Mouse (Mus musculus) hindbrain, postnatal 0 days (tissue): ENCODE data around the gene Olfr794. TPM values are rescaled to one million over a fixed set of nuclear protein-coding genes. Genes with fewer than 3 reads are reported as not detected.

Source experiments
- ATAC-seq: fragments of 200-750 bp; cut with Nextera tagmentation; 2 replicates; pipeline ENCODE4 v1.8.0; 2017; ENCODE audit warnings: mild to moderate bottlenecking, moderate TSS enrichment, moderate library complexity
- DNase-seq: peaks from one replicate; pipeline ENCODE4 v3.0.0-alpha.2; 2015; ENCODE audit warnings: low spot score
- H3K27ac ChIP-seq: fragments of 300-500 bp; sonication (generic); 2 replicates; pipeline ENCODE4 v1.5.1; 2014; ENCODE audit warnings: mild to moderate bottlenecking
- H3K27me3 ChIP-seq: fragments of 300-500 bp; sonication (generic); 2 replicates; pipeline ENCODE4 v1.6.1; 2014; ENCODE audit warnings: low read length, mixed read lengths; ENCODE audit not compliant: insufficient read depth
- H3K36me3 ChIP-seq: fragments of 300-500 bp; sonication (generic); 2 replicates; pipeline ENCODE4 v1.6.1; 2014; ENCODE audit warnings: low read length, mixed read lengths; ENCODE audit not compliant: insufficient read depth
- H3K4me1 ChIP-seq: fragments of 300-500 bp; sonication (generic); 2 replicates; pipeline ENCODE4 v1.6.1; 2014; ENCODE audit warnings: antibody characterized with exemption, low read length, mixed read lengths; ENCODE audit not compliant: insufficient read depth
- H3K4me2 ChIP-seq: fragments of 300-500 bp; sonication (generic); 2 replicates; pipeline ENCODE4 v1.6.1; 2014; ENCODE audit warnings: low read depth, mild to moderate bottlenecking, low read length, moderate library complexity, mixed read lengths
- H3K4me3 ChIP-seq: fragments of 300-500 bp; sonication (generic); 2 replicates; pipeline ENCODE4 v1.5.1; 2014; ENCODE audit warnings: low read length
- H3K9ac ChIP-seq: fragments of 300-500 bp; sonication (generic); replicated peaks from 2 replicates; pipeline ENCODE4 v1.6.1; 2014; ENCODE audit warnings: mild to moderate bottlenecking, low read length, moderate library complexity, mixed read lengths
- H3K9me3 ChIP-seq: fragments of 300-500 bp; sonication (generic); 2 replicates; pipeline ENCODE4 v1.6.1; 2016; ENCODE audit warnings: low read length, mixed read lengths
- CTCF ChIP-seq: IDR thresholded peaks from 2 replicates; pipeline ENCODE4 v1.5.1; 2016; ENCODE audit warnings: antibody characterized with exemption, control low read depth, low read depth
- WGBS: fragments of 180-500 bp; shearing (Covaris S2); extraction: QIAGEN DNeasy Blood & Tissue Kit; methylation state at CpG from one replicate; pipeline ENCODE4 v1.1.7; 2014; 5-methylcytosine and 5-hydroxymethylcytosine counted together
- microRNA-seq, 2 experiments: library from miRNA; unstranded; fragments of <30 nt; microRNA quantifications; one replicate each; pipeline ENCODE4; 2016
- polyA plus RNA-seq: library from polyadenylated mRNA; unstranded; fragments of >200 nt; fragmentation: Nextera tagmentation; extraction: Ambion mirVana; gene quantifications from 2 replicates; pipeline ENCODE4 v1.2.1, GENCODE M21; 2015
- total RNA-seq: library from RNA; depleted of rRNA; stranded (reverse); fragments of >200 nt; gene quantifications from 2 replicates; pipeline ENCODE4 v1.2.3, GENCODE M21; 2014; rRNA removed

The Olfr794 gene
- total RNA-seq (not detected in 2 replicates), polyA plus RNA-seq (not detected in 2 replicates)

DNA sequence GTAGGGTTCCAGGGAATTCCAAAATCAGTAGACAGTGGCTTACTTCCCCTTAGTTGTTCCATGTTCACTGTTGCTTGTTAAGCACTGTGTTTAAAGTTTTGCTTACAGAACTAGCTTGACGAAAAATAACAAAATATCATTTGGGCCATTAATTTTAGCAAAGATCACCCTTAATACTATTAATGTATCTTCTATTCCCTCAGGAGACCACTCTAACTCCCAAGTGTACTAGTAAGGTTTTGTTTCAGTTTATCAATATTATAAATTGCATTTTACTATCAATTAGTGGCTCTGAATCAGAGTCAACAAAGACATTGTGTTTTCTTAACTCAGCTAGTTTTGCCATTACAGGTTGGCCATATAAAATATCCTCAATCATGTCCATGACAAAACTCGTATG is at the start of gene Olfr794:
Gene Olfr794, plus strand, starts transcription at position 301 of the 400 bp plus-strand sequence.
- WGBS: 88% methylated on average over 2 of the region's 2 CpGs
- no peak within 1 kb of the TSS for H3K4me3 ChIP-seq
- ATAC-seq: no peak
- H3K27ac ChIP-seq: no peak within 1 kb of the TSS
- H3K4me1 ChIP-seq: no peaks in the 10 kb centered on the region
- no peaks in the 10 kb centered on the region for H3K27me3 ChIP-seq
- no peaks in the 10 kb centered on the region for H3K9me3 ChIP-seq
- TF ChIP-seq CTCF: no peak
- H3K9ac ChIP-seq: no peak within 1 kb of the TSS
- H3K4me2 ChIP-seq: no peak within 1 kb of the TSS
- no peak for DNase-seq
- H3K36me3 ChIP-seq: no peaks in the 10 kb centered on the region

DNA sequence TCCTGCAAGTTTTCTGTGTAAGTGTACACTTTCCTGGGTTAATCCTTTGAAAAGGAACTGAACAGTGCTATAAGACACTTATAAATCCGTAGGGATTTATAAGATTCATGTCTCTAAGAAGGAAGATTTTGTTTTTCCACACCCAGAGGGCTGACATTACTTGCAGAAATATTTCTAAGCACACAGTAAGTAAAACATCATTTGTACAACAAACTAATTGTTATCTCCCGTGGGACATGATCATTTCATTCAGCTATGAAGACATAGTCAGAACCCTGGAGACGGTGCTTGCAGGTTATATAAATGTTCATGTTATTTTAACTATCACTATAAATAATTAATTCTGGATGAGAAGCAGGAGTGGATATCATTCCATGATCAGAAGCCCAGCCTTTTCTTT is 46.0 kb upstream of the Olfr794 start, which contains the start of gene Olfr791:
Gene Olfr791, plus strand, starts transcription at position 301 of the 400 bp plus-strand sequence.
- H3K4me3 ChIP-seq: no peak within 1 kb of the TSS
- H3K36me3 ChIP-seq: no peaks in the 10 kb centered on the region
- H3K9ac ChIP-seq: no peak within 1 kb of the TSS
- H3K9me3 ChIP-seq: no peaks in the 10 kb centered on the region
- H3K4me1 ChIP-seq: no peaks in the 10 kb centered on the region
- H3K4me2 ChIP-seq: no peak within 1 kb of the TSS
- H3K27me3 ChIP-seq: no peaks in the 10 kb centered on the region
- no peak for DNase-seq
- no peak for ATAC-seq
- no peak within 1 kb of the TSS for H3K27ac ChIP-seq
- TF ChIP-seq CTCF: no peak
- WGBS: 72% methylated on average over 3 of the region's 3 CpGs

DNA sequence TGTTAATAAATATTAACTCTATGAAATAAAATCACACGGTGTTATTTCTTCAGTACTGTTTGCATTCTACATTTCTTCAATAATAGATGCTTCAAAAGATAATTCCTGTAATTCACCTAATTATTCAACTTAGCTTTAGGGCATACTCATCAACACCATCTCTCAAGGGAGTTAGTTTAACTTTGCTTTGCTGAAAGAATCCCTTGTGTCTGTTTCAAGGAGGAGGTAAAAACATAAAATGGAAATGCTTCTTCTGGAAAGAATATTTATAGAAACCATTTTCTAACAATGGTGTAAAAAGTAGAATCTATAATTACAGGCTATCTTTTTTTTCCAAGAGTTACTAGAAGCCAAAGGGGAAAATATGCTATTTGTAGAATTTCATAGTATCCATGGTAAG is 28.6 kb upstream of the Olfr794 start, which contains the start of gene Olfr792:
Gene Olfr792, plus strand, starts transcription at position 301 of the 400 bp plus-strand sequence.
- Histone ChIP-seq H3K9ac (no peak within 1 kb of the TSS), H3K4me1 (no peaks in the 10 kb centered on the region), H3K36me3 (no peaks in the 10 kb centered on the region), H3K27ac (no peak within 1 kb of the TSS), H3K4me2 (no peak within 1 kb of the TSS), H3K4me3 (no peak within 1 kb of the TSS), H3K27me3 (no peaks in the 10 kb centered on the region), H3K9me3 (0 out of 2 replicates have a peak, but pooled peaks cover 3% of the 10 kb centered on the region)
- DNase-seq: no peak
- TF ChIP-seq CTCF: no peak
- WGBS: 74% methylated on average over 1 of the region's 1 CpGs
- no peak for ATAC-seq

DNA sequence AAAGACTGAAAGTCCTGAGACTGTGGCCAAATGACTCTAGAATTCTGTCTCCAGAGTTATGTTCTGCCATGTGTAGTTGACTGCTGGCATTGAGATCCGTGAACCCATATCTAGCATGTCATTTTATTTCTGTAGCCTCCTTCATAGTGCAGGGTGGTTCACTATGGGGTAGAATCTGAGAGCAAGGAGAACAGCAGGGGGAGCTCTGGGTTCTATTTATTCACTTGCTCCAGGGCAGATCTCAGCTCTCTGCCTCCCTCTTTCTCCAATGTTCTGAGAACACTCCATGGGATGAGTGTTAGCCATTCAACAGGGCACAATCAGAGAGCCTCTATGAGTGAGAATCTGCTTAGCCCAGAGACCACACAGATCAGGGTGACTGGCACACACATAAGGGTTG is 18.1 kb upstream of the Olfr794 start:
- no peak overlapping the region for H3K4me3 ChIP-seq
- H3K9ac ChIP-seq: no peak overlapping the region
- H3K27me3 ChIP-seq: no peaks in the 10 kb centered on the region
- no peak for ATAC-seq
- no peak for TF ChIP-seq CTCF
- no peak overlapping the region for H3K27ac ChIP-seq
- DNase-seq: peak; percentile 3
- no peaks in the 10 kb centered on the region for H3K4me1 ChIP-seq
- H3K9me3 ChIP-seq: no peaks in the 10 kb centered on the region
- no peak overlapping the region for H3K4me2 ChIP-seq
- WGBS: 69% methylated on average over 1 of the region's 1 CpGs
- H3K36me3 ChIP-seq: no peaks in the 10 kb centered on the region

DNA sequence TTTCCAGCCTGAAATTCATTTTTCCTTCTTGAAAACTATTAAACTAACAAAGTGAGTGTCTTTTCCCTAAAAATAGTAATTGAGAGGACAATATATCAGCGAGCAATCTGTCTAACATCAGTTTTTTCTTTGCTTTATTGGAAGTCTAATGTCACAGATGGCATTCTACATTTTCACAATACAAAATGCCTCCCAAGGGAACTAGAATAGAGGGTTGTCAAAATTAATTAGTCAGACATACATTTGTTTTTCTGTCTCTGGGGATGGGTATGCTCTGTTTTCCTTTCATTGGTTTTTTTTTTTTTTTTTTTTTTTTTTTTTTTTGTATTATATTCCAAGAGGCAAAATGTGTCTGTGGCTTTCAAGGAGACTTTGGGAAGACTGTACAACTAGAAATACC is 9.6 kb downstream of the Olfr794 start:
- 48% methylated on average over 1 of the region's 1 CpGs for WGBS

DNA sequence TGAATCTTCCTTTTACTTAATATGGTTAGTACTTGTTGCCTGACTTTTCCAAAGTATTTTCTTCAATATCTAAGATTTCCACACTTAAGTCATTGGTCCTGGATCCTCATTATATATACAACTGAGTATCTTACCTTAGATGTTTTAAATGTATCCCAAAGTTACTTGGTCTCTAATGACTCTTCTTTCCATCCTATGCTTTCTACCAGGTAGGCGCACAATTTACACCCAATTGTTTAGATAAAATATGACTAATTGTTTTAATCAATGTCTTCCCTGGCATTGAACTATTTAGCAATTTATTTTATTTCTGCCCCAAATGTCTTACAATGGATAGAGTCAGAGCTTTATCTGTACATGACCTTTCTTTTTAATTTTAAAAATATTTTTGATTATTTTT is 45.0 kb downstream of the Olfr794 start, which contains the start of gene Olfr796:
Gene Olfr796, minus strand, starts transcription at position 101 of the 400 bp plus-strand sequence.
- H3K9ac ChIP-seq: no peak within 1 kb of the TSS
- H3K4me1 ChIP-seq: no peaks in the 10 kb centered on the region
- DNase-seq: no peak
- H3K27me3 ChIP-seq: no peaks in the 10 kb centered on the region
- no peaks in the 10 kb centered on the region for H3K36me3 ChIP-seq
- 95% methylated on average over 1 of the region's 1 CpGs for WGBS
- no peaks in the 10 kb centered on the region for H3K9me3 ChIP-seq
- no peak for ATAC-seq
- no peak for TF ChIP-seq CTCF
- H3K4me3 ChIP-seq: no peak within 1 kb of the TSS
- no peak within 1 kb of the TSS for H3K4me2 ChIP-seq
- no peak within 1 kb of the TSS for H3K27ac ChIP-seq

More for the DNA sequence above, 9.6 kb downstream of the Olfr794 start:
- no peak overlapping the region for H3K9ac ChIP-seq
- no peak overlapping the region for H3K4me2 ChIP-seq
- no peak overlapping the region for H3K27ac ChIP-seq
- no peak for ATAC-seq
- no peak for TF ChIP-seq CTCF
- H3K4me1 ChIP-seq: no peaks in the 10 kb centered on the region
- H3K4me3 ChIP-seq: no peak overlapping the region
- no peaks in the 10 kb centered on the region for H3K36me3 ChIP-seq
- H3K27me3 ChIP-seq: no peaks in the 10 kb centered on the region
- no peaks in the 10 kb centered on the region for H3K9me3 ChIP-seq
- peak; percentile 53 for DNase-seq

DNA sequence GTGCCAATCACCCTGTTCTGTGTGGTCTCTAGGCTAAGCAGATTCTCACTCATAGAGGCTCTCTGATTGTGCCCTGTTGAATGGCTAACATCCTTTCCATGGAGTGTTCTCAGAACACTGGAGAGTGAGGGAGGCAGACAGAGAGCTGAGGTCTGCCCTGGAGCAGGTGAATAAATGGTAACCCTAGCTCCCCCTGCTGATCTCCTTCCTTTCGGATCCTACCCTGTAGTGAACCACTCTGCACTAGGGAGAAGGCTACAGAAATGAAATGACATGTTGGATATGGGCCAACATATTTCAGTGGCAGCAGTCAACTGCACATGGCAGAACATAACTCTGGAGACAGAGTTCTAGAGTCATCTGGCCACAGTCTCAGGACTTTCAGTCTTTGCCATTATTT is 54.3 kb downstream of the Olfr794 start:
- H3K4me3 ChIP-seq: no peak overlapping the region
- H3K27ac ChIP-seq: no peak overlapping the region
- no peak overlapping the region for H3K9ac ChIP-seq
- no peak overlapping the region for H3K4me2 ChIP-seq
- WGBS: 5% methylated on average over 1 of the region's 1 CpGs
- DNase-seq: peak; percentile 10
- H3K9me3 ChIP-seq: no peaks in the 10 kb centered on the region
- ATAC-seq: 0 out of 2 replicates have a peak, but pooled peaks have one; percentile 10
- no peaks in the 10 kb centered on the region; the same call in 1 of the 2 replicates for H3K4me1 ChIP-seq
- TF ChIP-seq CTCF: no peak
- H3K27me3 ChIP-seq: no peaks in the 10 kb centered on the region
- no peaks in the 10 kb centered on the region for H3K36me3 ChIP-seq

Small RNAs within 50 kb of the gene (microRNA-seq; reads per million reads assigned to microRNA genes)
- 0 reads per million in 2 experiments for gene Gm23252

Other genes starting within 250 kb of the Olfr794 start
- gene Olfr780, start 249.5 kb upstream of the Olfr794 start, total RNA-seq: not detected in 2 replicates
- not detected in 2 replicates for gene Olfr780, start 249.5 kb upstream of the Olfr794 start, polyA plus RNA-seq
- not detected in 2 replicates for gene Olfr781, start 238.8 kb upstream of the Olfr794 start, total RNA-seq
- gene Olfr781, start 238.8 kb upstream of the Olfr794 start, polyA plus RNA-seq: not detected in 2 replicates
- gene Olfr782, start 218.8 kb upstream of the Olfr794 start, total RNA-seq: not detected in 2 replicates
- gene Olfr782, start 218.8 kb upstream of the Olfr794 start, polyA plus RNA-seq: not detected in 2 replicates
- gene Olfr784, start 183.6 kb upstream of the Olfr794 start, total RNA-seq: 0.61 and 0.68 TPM in 2 replicates
- 0.05 and 0.08 TPM in 2 replicates for gene Olfr784, start 183.6 kb upstream of the Olfr794 start, polyA plus RNA-seq
- not detected in 2 replicates for gene Olfr785, start 162.2 kb upstream of the Olfr794 start, total RNA-seq
- not detected in 2 replicates for gene Olfr785, start 162.2 kb upstream of the Olfr794 start, polyA plus RNA-seq
- not detected in 2 replicates for gene Olfr786, start 140.3 kb upstream of the Olfr794 start, total RNA-seq
- not detected in 2 replicates for gene Olfr786, start 140.3 kb upstream of the Olfr794 start, polyA plus RNA-seq
- not detected in 2 replicates for gene Olfr787, start 105.8 kb upstream of the Olfr794 start, total RNA-seq
- not detected in 2 replicates for gene Olfr787, start 105.8 kb upstream of the Olfr794 start, polyA plus RNA-seq
- gene Olfr788, start 96.7 kb upstream of the Olfr794 start, total RNA-seq: not detected in 2 replicates
- not detected in 2 replicates for gene Olfr788, start 96.7 kb upstream of the Olfr794 start, polyA plus RNA-seq
- gene Olfr789, start 82.9 kb upstream of the Olfr794 start, total RNA-seq: not detected in 2 replicates
- not detected in 2 replicates for gene Olfr789, start 82.9 kb upstream of the Olfr794 start, polyA plus RNA-seq
- gene Olfr790, start 69.2 kb upstream of the Olfr794 start, total RNA-seq: not detected in 2 replicates
- gene Olfr790, start 69.2 kb upstream of the Olfr794 start, polyA plus RNA-seq: not detected in 2 replicates
- gene Olfr791, start 45.9 kb upstream of the Olfr794 start, total RNA-seq: not detected in 2 replicates
- gene Olfr791, start 45.9 kb upstream of the Olfr794 start, polyA plus RNA-seq: not detected in 2 replicates
- not detected in 2 replicates for gene Olfr792, start 28.5 kb upstream of the Olfr794 start, total RNA-seq
- gene Olfr792, start 28.5 kb upstream of the Olfr794 start, polyA plus RNA-seq: not detected in 2 replicates
- not detected in 2 replicates for gene Olfr796, start 44.9 kb downstream of the Olfr794 start, total RNA-seq
- not detected in 2 replicates for gene Olfr796, start 44.9 kb downstream of the Olfr794 start, polyA plus RNA-seq
- not detected in 2 replicates for gene Olfr798, start 60.3 kb downstream of the Olfr794 start, total RNA-seq
- not detected in 2 replicates for gene Olfr798, start 60.3 kb downstream of the Olfr794 start, polyA plus RNA-seq
- gene Olfr799, start 69.8 kb downstream of the Olfr794 start, total RNA-seq: not detected in 2 replicates
- gene Olfr799, start 69.8 kb downstream of the Olfr794 start, polyA plus RNA-seq: not detected in 2 replicates
- gene Olfr800, start 90.0 kb downstream of the Olfr794 start, total RNA-seq: not detected in 2 replicates
- not detected in 2 replicates for gene Olfr800, start 90.0 kb downstream of the Olfr794 start, polyA plus RNA-seq
- not detected in 2 replicates for gene Olfr801, start 106.2 kb downstream of the Olfr794 start, total RNA-seq
- gene Olfr801, start 106.2 kb downstream of the Olfr794 start, polyA plus RNA-seq: not detected in 2 replicates
- gene Olfr802, start 120.5 kb downstream of the Olfr794 start, total RNA-seq: not detected in 2 replicates
- 0.06 and 0.10 TPM in 2 replicates for gene Olfr802, start 120.5 kb downstream of the Olfr794 start, polyA plus RNA-seq
- gene Olfr803, start 126.6 kb downstream of the Olfr794 start, total RNA-seq: not detected in 2 replicates
- gene Olfr803, start 126.6 kb downstream of the Olfr794 start, polyA plus RNA-seq: not detected in 2 replicates
- 0.26 TPM in 1 of 2 replicates, not detected in the other for gene Olfr804, start 135.6 kb downstream of the Olfr794 start, total RNA-seq
- gene Olfr804, start 135.6 kb downstream of the Olfr794 start, polyA plus RNA-seq: not detected in 2 replicates
- gene Olfr805, start 161.7 kb downstream of the Olfr794 start, total RNA-seq: not detected in 2 replicates
- not detected in 2 replicates for gene Olfr805, start 161.7 kb downstream of the Olfr794 start, polyA plus RNA-seq
- not detected in 2 replicates for gene Olfr806, start 174.3 kb downstream of the Olfr794 start, total RNA-seq
- not detected in 2 replicates for gene Olfr806, start 174.3 kb downstream of the Olfr794 start, polyA plus RNA-seq
- not detected in 2 replicates for gene Olfr807, start 190.1 kb downstream of the Olfr794 start, total RNA-seq
- not detected in 2 replicates for gene Olfr807, start 190.1 kb downstream of the Olfr794 start, polyA plus RNA-seq
- not detected in 2 replicates for gene Olfr808, start 197.8 kb downstream of the Olfr794 start, total RNA-seq
- not detected in 2 replicates for gene Olfr808, start 197.8 kb downstream of the Olfr794 start, polyA plus RNA-seq
- not detected in 2 replicates for gene Olfr809, start 207.0 kb downstream of the Olfr794 start, total RNA-seq
- not detected in 2 replicates for gene Olfr809, start 207.0 kb downstream of the Olfr794 start, polyA plus RNA-seq
- not detected in 2 replicates for gene Olfr810, start 227.3 kb downstream of the Olfr794 start, total RNA-seq
- gene Olfr810, start 227.3 kb downstream of the Olfr794 start, polyA plus RNA-seq: not detected in 2 replicates
- gene Olfr811, start 236.7 kb downstream of the Olfr794 start, total RNA-seq: not detected in 2 replicates
- gene Olfr811, start 236.7 kb downstream of the Olfr794 start, polyA plus RNA-seq: not detected in 2 replicates